Mouse (Mus musculus) spleen, postnatal 4 days (tissue): ENCODE data around the gene Nrxn2.

Experiments
- DNase-seq, 2 experiments: peaks; one replicate each; pipeline ENCODE4 v3.0.0; 2022; ENCODE audit warnings: low spot score in 2 of 2

The Nrxn2 gene

DNA sequence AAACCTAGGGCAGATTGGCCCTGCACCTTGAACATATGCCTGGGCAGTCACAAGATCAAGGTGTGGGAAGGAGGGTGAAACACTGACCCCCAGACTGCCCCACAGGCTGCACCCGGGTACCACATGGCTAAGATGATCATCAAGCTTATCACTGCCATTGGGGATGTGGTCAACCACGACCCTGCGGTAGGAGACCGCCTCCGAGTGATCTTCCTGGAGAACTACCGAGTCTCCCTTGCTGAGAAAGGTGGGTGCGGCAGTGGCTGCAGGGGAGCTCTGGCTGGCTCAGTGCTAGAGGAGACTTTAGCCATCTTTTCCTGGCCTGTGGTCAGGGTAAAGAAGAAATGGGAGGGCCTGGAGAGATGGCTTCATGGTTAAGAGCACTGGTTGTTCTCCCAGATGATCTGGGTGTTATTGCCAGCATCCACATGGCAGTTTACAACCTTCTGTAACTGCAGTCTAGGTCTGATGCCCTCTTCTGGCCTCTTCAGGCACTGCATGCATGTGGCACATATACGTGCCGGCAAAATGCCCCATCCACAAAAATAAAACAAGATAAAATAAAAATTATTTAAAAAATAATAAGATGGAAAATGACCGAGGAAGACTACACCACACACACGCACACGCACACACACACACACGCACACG, 25.7 kb upstream of the Nrxn2 start:
- DNase-seq, result no peak

DNA sequence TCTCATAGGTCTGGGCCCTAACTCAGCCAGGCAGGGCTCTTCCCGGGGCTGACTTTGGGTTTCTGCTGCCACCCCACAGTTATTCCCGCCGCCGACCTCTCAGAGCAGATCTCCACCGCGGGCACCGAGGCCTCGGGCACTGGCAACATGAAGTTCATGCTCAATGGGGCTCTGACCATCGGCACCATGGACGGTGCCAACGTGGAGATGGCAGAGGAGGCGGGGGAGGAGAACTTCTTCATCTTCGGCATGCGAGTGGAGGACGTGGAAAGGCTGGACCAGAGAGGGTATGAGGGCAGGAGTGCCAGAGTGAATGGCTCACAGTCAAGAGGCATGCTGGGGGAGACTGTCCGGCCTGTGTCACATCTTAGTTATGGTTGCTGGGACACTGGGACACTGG, 24.9 kb upstream of the Nrxn2 start:
- DNase-seq, result no peak

DNA sequence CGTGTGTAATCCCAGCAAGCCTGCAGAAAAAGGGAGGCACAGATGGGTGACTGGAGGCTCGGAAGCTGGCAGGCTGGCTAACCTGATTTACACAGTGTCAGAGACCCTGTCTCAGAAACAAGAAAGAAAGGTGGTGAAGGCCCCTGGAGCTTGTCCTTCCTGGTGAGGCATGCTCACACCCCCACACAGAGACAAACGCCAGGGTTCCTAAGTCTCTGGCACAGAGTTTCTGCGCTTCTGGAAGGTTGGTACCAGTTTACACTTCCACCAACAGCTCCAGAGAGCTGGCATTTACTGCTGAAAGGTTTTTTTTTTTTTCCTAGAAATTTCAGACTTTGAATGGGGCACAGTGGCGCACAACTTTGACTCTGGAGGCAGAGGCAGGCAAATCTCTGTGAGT, 22.3 kb upstream of the Nrxn2 start:
- DNase-seq, result no peak

DNA sequence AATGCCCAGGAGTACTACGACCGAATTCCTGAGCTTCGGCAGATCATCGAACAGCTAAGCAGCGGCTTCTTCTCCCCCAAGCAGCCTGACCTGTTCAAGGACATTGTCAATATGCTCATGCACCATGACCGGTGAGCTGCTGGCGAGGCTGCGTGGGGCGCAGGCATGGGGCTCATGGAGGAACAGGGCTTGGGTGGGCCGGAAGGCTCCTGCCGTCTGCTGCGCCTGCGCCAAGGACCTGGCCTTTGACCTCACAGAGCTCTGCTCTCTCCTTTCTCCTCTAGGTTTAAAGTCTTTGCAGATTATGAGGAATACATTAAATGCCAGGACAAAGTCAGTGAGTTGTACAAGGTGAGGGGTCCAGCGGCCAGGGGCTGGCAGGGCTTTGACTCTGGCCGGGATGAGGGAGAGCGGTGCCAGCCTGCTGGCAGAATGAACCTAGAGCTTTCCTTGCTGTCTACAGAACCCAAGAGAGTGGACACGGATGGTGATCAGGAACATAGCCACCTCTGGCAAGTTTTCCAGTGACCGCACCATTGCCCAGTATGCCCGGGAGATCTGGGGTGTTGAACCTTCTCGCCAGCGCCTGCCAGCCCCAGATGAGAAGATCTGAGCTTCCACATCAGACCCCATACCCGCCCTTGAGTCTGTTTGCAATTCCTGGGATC, 20.8 kb upstream of the Nrxn2 start:
- no peak for DNase-seq

DNA sequence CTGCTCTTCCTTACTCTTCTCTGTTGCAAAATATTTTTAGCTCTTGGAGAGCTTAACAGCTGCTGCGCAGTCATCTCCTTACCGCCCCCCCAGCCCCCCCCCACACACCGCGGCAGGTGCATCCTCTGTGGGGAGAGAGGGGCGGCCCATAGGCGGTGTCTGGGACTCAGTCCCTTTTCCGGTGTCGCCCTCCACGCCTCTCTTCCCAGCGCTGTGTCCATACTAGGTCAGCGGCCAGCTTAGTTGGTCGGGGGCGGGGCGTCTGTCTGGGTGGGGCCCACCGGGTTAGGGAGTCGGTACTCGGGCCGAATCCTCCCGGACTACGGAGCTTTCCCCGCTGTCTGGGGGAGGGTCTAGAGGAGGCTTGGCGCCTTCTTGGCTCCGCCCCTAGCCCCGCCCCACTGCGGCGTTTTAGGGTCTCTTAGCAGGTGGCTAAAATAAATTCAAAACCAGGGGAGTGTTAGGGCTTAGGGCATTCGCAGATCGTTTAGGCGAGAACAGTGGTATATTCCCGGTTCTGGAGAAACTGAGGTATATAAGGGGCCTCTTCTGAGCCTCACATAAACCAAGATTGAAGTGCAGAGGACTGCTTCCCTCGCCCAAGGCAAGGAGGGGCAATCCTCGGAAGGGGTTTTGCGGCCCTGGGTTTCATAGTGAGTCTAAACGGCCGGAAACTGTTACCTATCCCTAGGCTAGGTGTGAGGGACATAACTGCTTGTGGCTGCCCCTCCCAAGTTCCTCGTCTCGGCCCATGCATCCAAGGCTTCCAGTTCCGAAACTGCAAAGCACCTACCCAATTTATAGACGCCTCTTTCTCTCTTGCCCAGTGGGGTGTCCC, 19.9 kb upstream of the Nrxn2 start:
- DNase-seq, result peak; percentile 82 to 88

DNA sequence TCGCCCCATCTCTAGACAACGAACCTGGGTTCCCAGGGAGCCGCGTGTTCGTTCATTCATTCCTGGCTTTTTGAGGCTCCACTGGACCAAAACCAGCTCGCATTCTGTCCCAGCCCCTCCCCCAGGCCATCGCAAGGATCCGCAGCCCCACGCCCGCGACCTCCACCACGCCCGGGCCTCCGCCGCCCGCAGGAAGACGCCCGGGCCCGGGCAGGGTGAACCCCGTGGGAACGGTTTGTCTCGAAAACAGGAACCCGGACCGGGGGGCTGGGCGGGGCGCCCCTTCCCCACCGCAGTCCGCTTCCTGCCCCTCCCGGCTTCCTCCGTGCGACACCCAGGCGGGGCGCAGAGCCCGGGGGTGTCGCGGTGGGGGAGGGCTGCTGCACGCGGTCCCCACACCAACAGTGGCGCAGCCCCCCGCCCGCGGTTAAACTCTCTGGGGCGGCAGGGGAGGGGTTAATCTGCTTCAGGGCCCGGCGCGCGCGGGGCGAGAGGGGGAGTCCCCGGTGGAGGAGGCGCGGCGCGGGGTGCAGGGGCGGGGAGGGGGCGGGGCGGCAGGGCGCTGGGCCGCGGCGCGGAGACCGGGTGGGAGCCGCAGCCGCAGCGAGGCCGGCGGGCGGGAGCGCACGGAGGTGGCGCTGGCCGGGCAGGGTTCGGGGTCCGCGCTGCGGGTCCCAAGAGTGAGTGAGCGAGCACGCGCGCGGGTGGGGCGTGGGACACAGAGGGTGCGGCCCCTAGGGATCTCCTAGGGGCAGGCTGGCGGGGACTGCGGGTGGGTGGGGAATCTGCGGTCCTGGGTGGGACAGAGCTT, 19.0 kb upstream of the Nrxn2 start, which contains the start of gene Rasgrp2:
Gene Rasgrp2 (plus strand): TSS at position 56 of the 811 bp plus-strand sequence.
- DNase-seq, result peak; percentile 85 to 88

DNA sequence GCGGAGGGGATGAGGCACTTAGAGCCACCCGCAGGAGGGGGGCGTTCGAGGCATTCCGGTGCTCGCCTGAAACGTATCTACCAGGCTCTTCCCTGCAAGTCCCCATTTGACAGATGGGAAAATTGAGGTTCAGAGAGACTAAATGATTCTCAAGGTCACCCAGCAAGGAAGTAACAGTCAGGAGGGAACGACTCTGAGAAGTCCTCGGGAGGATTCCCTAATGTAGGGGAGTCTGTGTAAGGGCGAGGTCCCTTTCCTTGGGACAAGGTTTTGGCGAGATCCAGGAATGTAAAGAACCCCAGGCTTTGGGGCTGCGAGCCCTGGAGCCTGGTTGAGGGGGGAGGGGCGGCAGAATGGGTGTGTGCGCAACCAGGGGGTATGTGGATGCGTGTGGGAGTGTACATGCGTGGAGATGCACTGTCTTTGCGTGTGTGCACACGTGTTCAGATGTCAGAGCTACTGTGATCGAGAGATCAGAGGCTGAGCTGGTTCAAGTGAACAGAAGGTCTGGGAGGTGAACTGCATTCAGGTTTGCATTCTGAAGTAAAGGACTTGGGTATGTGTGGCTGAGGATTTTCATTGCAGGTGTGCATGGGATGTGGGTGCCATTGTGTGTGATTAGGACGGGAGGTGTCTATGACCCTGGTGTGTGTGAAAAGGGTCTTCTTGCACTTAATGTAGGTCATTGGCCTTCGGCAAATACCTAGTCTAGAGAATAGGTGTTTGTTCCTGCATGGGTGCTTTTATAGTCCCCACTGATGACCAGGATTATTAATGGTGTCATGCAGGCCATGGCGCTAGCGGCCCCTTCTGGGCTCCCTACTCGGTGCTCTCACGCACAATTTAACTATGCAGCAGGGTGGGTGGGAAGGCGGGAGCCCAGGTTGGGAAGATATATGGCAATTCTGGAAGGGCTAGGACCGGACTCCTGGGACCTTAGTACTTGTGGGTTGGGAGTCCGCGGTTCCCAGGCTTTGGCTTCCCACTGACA, 18.1 kb upstream of the Nrxn2 start:
- no peak for DNase-seq

DNA sequence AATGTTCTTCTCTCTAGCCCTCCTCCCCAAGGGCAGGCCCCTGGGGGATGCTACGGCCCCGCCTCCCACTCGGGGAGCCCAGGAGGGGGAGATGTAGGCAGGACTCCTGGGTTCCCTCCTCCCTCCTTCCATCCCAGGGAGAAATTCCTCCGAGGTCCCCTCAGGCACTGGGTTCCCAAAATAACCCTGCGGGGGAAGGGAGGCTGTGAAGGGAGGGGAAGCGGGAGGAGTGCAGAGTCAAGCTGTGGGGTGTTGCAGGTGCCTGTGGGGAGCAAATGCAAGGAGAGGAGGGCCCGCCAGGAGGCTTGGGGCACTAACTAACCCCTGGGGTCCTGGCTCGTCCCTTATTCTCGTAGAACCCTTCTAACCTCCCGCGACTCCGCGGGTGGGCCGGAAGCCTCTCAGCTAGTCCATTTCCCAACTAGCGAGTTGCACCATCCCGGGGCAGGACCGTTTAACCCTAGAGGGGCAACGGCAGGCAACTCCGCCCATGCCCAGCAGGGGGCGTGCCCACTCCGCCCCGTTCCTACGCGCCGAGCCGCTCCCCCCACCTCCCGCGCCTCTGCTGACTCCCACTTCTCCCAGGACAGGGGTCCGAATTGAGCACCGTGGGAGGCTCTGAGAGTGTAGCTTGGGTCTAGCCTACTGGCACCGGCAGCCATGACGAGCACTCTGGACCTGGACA, 17.3 kb upstream of the Nrxn2 start:
- peak; percentile 84 to 95 for DNase-seq

DNA sequence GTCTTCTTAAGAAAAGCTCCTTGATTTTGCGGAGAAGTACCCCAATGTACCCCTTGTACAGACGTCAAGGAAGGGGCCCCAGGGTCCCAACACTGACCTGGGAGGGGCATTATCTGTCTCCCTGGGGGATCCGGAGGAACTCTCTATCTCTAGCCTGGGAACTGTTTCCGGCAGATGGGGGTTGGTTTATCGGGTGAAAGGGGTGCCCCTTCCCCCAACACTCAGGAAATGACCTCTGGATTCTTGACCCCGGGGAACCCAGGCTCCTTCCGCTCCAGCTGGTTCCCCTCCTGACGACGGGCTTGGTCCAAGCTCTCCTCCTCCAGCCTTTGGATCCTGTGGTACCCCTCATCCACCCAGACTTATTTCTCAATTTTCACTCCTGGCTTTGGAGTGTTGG, 16.6 kb upstream of the Nrxn2 start:
- DNase-seq, result no peak

DNA sequence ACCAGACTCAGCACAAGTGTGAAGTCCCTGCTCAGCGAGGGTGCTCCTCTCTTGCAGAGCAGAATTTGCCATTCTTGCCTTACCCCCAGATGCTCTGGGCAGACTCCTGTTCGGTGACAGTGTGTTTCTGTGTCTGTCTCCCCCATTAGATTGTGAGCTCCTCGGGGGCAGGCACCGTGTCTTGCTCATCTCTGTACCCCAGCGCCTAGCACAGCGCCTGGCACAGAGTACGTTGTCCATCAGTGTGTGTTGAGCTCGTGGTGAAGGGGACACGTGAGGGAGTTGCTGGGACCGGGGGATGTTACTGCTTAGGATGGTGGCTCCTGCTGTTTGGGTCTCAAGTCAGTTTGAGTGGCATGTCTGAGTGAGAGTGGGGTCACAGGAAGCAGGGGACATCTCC, 14.7 kb upstream of the Nrxn2 start:
- no peak for DNase-seq

DNA sequence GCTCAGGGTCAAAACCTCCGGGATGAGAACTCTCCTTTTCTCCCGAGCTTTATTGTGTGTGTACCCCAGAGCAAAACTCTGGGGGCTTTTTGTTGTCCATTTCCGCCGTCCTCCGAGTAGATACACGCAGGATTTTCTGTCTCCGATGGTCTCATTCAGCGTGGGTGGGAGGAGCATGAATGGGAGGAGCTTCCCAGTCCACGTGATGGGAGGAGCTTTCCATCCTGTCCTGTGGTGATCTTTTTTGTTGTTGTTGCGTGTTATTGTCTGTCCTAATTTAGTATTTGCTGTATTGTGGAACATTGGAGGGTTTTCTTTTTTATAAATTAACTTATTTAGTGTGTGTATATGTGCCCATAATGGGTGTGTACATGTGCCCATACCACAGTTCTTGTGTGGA, 13.1 kb upstream of the Nrxn2 start:
- no peak for DNase-seq

DNA sequence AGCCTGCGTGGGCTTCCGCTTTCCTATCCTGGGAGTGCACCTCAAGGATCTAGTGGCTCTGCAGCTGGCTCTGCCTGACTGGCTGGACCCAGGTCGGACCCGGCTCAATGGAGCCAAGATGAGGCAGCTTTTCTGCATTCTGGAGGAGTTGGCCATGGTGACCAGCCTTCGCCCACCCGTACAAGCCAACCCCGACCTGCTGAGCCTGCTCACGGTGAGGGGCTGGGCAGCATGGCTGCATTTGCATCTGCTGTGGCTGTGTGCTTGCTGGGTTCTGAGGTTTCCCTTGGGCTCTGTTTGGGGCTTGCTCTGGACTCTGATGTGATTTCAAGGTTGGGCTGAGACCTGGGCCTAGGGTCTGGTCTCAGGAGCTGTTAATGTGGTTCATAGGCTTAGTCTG, 11.4 kb upstream of the Nrxn2 start:
- no peak for DNase-seq

DNA sequence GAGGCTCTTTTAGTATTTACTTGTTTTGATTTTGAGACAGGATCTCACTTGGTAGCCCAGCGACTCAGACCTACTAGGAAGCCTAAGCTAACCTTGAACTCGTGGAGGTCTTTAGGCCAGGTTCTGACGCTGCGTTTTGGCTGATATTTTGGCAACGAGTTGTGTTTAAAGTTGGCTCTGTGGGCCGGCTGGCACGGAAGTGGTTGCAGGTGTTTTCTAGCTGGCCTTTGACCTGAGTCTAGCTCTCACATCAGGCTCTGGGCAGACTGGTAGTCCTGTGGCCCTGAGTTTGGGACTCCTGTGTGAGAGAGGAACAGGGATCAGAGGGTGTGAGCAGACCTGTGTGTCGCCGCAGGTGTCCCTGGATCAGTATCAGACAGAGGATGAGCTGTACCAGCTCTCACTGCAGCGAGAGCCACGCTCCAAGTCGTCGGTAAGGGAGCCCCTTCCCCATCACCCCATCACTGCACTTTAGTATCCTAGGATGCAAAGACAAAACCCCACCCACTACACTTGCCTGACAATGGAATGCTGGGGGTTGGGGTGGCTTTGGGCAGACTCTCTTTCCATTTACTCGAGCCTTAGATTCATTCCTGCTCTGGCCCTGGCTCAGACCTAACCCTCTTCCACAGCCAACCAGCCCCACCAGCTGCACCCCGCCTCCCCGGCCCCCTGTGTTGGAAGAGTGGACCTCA, 10.6 kb upstream of the Nrxn2 start:
- DNase-seq, result no peak

DNA sequence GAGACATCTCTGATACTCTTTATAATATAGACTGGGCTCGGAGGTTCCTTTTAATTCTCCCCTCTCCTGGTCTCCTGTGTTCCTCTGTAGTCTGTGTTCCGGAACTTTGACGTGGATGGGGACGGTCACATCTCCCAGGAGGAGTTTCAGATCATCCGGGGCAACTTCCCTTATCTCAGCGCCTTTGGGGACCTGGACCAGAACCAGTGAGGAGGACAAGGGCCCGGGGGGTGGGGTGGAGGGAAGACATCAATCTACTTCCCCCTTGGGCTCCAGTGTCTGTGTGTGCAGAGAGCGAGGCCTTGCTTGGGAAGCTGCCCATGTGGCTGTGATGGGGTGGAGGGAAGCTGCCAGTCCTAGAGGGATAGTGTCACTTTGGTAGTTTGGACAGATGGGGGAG, 9.8 kb upstream of the Nrxn2 start:
- no peak for DNase-seq

DNA sequence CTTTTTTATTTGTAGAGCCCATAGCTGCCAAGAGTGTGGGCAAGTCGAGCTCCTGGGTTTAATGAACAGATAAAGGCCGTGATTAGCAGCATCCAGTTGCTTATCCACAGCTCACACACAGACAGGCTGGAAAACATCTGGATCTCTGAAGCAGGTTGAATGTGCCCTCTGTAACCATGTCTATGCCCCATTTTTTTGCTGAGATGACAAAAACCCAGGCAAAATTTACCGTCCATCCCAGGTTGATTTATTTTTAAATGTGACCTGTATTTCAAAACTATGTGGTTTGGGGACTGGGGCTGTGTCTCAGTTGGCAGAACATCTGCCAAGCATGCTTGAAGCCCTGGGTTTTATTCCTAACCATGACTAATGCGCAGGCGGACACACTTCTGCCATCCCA, 9.4 kb upstream of the Nrxn2 start:
- DNase-seq, result no peak

DNA sequence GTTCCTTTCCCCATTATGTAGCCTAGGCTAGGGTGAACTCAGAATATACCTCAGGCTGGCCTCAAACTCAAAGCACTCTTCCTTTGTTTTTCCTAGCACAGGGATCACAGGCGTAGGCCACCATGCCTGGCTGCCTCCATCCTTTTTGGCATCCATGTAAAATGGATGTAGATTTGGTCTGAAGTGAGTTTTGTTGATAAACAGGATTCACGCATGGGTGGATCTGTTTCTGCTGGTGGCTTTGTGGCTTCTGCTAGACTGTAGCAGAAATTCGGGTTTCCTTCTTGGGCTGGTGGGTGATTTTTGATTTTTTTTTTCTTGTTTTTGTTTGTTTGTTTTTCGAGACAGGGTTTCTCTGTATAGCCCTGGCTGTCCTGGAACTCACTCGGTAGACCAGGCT, 8.6 kb upstream of the Nrxn2 start:
- no peak for DNase-seq

DNA sequence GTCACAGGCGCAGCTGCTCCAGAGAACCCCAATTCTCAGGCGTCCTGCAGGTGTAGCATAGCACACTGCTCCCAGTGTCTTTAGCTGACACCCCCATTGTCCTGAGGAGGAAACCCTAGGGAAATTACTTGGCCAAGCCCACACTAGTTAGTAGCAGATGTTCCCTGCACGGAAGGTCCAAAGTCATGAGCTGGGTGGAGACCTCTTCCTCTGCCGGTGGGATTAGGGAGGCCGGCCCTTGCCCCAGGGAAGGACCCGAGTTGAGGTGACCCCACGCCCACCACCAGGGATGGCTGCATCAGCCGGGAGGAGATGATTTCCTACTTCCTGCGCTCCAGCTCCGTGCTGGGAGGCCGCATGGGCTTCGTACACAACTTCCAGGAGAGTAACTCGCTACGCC, 5.7 kb upstream of the Nrxn2 start:
- DNase-seq, result no peak

DNA sequence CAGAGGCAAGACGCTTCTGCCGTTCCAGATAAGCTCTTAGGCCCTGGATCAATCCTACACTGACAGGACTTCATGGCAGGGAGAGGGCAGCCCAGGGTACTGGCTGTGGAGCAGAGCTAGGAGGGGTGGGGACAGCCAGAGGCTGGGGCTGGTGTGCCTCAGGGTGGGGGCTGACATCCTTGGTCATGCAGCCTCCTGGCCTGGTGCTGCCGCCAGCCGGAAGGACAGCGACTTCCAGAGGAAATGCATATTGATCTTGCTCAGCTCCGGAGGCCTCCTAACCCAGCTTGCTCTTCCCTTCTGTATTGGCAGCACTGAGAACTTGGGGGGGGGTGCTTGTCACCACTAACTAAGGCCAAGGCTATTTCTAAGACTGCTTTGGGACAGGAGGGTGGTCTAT, 3.1 kb upstream of the Nrxn2 start:
- DNase-seq, result no peak

DNA sequence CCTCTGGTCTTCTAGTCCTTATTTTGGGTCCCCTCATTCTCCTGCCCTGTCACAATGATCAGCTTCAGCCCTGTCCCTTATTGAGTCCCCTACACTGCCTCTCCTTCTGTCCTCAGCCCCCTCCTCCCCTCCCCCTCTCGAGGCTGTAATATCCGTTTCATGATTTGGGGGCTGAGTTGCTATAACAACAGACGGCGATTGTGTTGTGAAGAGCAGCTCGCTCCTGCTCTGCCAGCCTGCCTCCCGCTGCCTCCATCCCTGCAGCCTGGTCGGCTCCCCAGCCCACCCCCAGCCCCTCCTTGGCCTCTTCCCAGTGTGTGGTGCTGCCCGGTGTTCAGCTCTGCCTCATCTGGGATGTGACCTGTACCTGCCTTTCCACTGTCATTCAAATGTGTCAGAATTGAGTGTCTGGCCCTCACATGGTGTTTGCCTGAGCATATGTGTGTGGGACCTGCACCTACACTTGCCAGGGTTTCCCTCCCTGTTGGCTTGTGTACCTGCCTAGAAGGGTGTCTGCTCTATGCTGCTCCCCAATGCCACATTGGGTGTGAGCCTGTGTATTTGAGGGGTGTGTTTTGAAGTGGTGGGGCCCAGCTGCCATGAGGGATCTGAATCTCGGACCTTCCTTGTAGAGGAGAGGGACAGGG, 2.3 kb upstream of the Nrxn2 start:
- DNase-seq, result no peak
